Mouse (Mus musculus) ovary, postnatal 36 days (tissue): ENCODE measurements around the gene Inhbc.
A peak's percentile ranks its signal among the peaks of the same experiment; 100 is the strongest.

Source experiments
- DNase-seq: peaks from one replicate; pipeline ENCODE4 v3.0.0; 2022; ENCODE audit warnings: low spot score, mixed read lengths

The Inhbc gene

GRCm38 (mm10) chr10:127369834-127370820 lies at the start of gene Inhbc:
Inhbc (minus strand) TSS chr10:127370431.
- no peak for DNase-seq

- DNase-seq, result no peak
Observed at GRCm38 (mm10) chr10:127414141-127414540, 43.9 kb upstream of the Inhbc start.

- DNase-seq, result no peak
Observed at GRCm38 (mm10) chr10:127413585-127413984, 43.4 kb upstream of the Inhbc start.

GRCm38 (mm10) chr10:127412776-127413175 lies 42.5 kb upstream of the Inhbc start:
- no peak for DNase-seq

- no peak for DNase-seq
Observed at GRCm38 (mm10) chr10:127412101-127412500, 41.9 kb upstream of the Inhbc start.

GRCm38 (mm10) chr10:127407391-127407790 lies 37.2 kb upstream of the Inhbc start:
- no peak for DNase-seq

GRCm38 (mm10) chr10:127404701-127405100 lies 34.5 kb upstream of the Inhbc start:
- no peak for DNase-seq

- DNase-seq, result no peak
Observed at GRCm38 (mm10) chr10:127391774-127392173, 21.5 kb upstream of the Inhbc start.

GRCm38 (mm10) chr10:127381743-127382134 lies 11.5 kb upstream of the Inhbc start:
- no peak for DNase-seq

GRCm38 (mm10) chr10:127380767-127381742 lies 10.8 kb upstream of the Inhbc start:
- peak; percentile 80 for DNase-seq

GRCm38 (mm10) chr10:127380251-127380691 lies 10.0 kb upstream of the Inhbc start, which contains the start of gene R3hdm2:
R3hdm2 (plus strand) TSS chr10:127380327.
- DNase-seq, result peak; percentile 92

GRCm38 (mm10) chr10:127379654-127380053 lies 9.4 kb upstream of the Inhbc start:
- DNase-seq, result no peak

- DNase-seq, result no peak
Observed at GRCm38 (mm10) chr10:127377700-127378099, 7.5 kb upstream of the Inhbc start.

GRCm38 (mm10) chr10:127371023-127371422 lies 792 bp upstream of the Inhbc start:
- DNase-seq, result no peak

GRCm38 (mm10) chr10:127368273-127368672 lies 2.0 kb downstream of the Inhbc start:
- no peak for DNase-seq

- no peak for DNase-seq
Observed at GRCm38 (mm10) chr10:127367116-127367515, 3.1 kb downstream of the Inhbc start.

GRCm38 (mm10) chr10:127360714-127361113 lies 9.5 kb downstream of the Inhbc start:
- DNase-seq, result no peak

GRCm38 (mm10) chr10:127355336-127355735 lies 14.9 kb downstream of the Inhbc start:
- no peak for DNase-seq

GRCm38 (mm10) chr10:127353909-127354895 lies 16.0 kb downstream of the Inhbc start, which contains the start of gene Inhbe:
Inhbe (minus strand) TSS chr10:127354411.
- DNase-seq, result no peak

GRCm38 (mm10) chr10:127352766-127353165 lies 17.5 kb downstream of the Inhbc start:
- no peak for DNase-seq

- no peak for DNase-seq
Observed at GRCm38 (mm10) chr10:127352187-127352586, 18.0 kb downstream of the Inhbc start.
